Mouse (Mus musculus) lung, postnatal 0 days (tissue): ENCODE measurements around the gene Ntf5. TPM values are rescaled to one million over a fixed set of nuclear protein-coding genes. Genes with fewer than 3 reads are reported as not detected.

Source experiments
- ATAC-seq: fragments of 200-750 bp; cut with Nextera tagmentation; 2 replicates; pipeline ENCODE4 v1.8.0; 2017; ENCODE audit warnings: moderate library complexity
- DNase-seq: peaks from one replicate; pipeline ENCODE4 v3.0.0-alpha.2; 2016; ENCODE audit warnings: low spot score
- H3K27ac ChIP-seq: fragments of 300-500 bp; sonication (generic); 2 replicates; pipeline ENCODE4 v1.5.1; 2014; ENCODE audit warnings: antibody characterized with exemption, mild to moderate bottlenecking, low read length, mixed read lengths
- H3K27me3 ChIP-seq: fragments of 300-500 bp; sonication (generic); replicated peaks from 2 replicates; pipeline ENCODE4 v1.6.1; 2014; ENCODE audit warnings: low read length, mixed read lengths; ENCODE audit not compliant: insufficient read depth
- H3K36me3 ChIP-seq: fragments of 300-500 bp; sonication (generic); 2 replicates; pipeline ENCODE4 v1.6.1; 2014; ENCODE audit warnings: low read length, mixed read lengths; ENCODE audit not compliant: insufficient read depth
- H3K4me1 ChIP-seq: fragments of 300-500 bp; sonication (generic); 2 replicates; pipeline ENCODE4 v1.6.1; 2014; ENCODE audit warnings: antibody characterized with exemption, low read depth, low read length, mixed read lengths; ENCODE audit not compliant: insufficient read depth
- H3K4me2 ChIP-seq: fragments of 300-500 bp; sonication (generic); replicated peaks from 2 replicates; pipeline ENCODE4 v1.6.1; 2014; ENCODE audit warnings: low read depth, mild to moderate bottlenecking, low read length, moderate library complexity, mixed read lengths
- H3K4me3 ChIP-seq: fragments of 300-500 bp; sonication (generic); 2 replicates; pipeline ENCODE4 v1.5.1; 2014; ENCODE audit warnings: low read depth, low read length
- H3K9ac ChIP-seq: fragments of 300-500 bp; sonication (generic); replicated peaks from 2 replicates; pipeline ENCODE4 v1.6.1; 2014; ENCODE audit warnings: low read depth, mild to moderate bottlenecking
- H3K9me3 ChIP-seq: fragments of 300-500 bp; sonication (generic); 2 replicates; pipeline ENCODE4 v1.6.1; 2016; ENCODE audit warnings: low read length, mixed read lengths
- CTCF ChIP-seq: IDR thresholded peaks from 2 replicates; pipeline ENCODE4 v1.5.1; 2016; ENCODE audit warnings: antibody characterized with exemption, mild to moderate bottlenecking
- EP300 ChIP-seq: IDR thresholded peaks from 2 replicates; pipeline ENCODE4 v1.6.1; 2016; ENCODE audit warnings: antibody characterized with exemption, mild to moderate bottlenecking, control low read depth
- WGBS: fragments of 180-500 bp; shearing (Covaris S2); extraction: QIAGEN DNeasy Blood & Tissue Kit; methylation state at CpG from one replicate; pipeline ENCODE4 v1.1.7; 2014; 5-methylcytosine and 5-hydroxymethylcytosine counted together
- polyA plus RNA-seq: library from polyadenylated mRNA; unstranded; fragments of >200 nt; fragmentation: Nextera tagmentation; extraction: Ambion mirVana; gene quantifications from 2 replicates; pipeline ENCODE4 v1.2.1, GENCODE M21; 2015

Ntf5 gene
- polyA plus RNA-seq, 1 experiment from 2014 or later, result 7.1 TPM

- Histone ChIP-seq H3K9ac (no peak overlapping the region), H3K9me3 (no peaks in the 10 kb centered on the region), H3K4me1 (peaks cover 19% of the 10 kb centered on the region; the same call in 1 of the 2 replicates), H3K27ac (no peak overlapping the region), H3K36me3 (no peaks in the 10 kb centered on the region), H3K27me3 (peaks cover 17% of the 10 kb centered on the region), H3K4me2 (no peak overlapping the region), H3K4me3 (no peak overlapping the region)
- ATAC-seq, result no peak
- WGBS, result 79% methylated on average over 14 of the region's 15 CpGs
- TF ChIP-seq EP300 (no peak), CTCF (no peak)
- DNase-seq, result no peak
Measured at GRCm38 (mm10) chr7:45368178-45368577, 45.3 kb upstream of the Ntf5 start.

DNA sequence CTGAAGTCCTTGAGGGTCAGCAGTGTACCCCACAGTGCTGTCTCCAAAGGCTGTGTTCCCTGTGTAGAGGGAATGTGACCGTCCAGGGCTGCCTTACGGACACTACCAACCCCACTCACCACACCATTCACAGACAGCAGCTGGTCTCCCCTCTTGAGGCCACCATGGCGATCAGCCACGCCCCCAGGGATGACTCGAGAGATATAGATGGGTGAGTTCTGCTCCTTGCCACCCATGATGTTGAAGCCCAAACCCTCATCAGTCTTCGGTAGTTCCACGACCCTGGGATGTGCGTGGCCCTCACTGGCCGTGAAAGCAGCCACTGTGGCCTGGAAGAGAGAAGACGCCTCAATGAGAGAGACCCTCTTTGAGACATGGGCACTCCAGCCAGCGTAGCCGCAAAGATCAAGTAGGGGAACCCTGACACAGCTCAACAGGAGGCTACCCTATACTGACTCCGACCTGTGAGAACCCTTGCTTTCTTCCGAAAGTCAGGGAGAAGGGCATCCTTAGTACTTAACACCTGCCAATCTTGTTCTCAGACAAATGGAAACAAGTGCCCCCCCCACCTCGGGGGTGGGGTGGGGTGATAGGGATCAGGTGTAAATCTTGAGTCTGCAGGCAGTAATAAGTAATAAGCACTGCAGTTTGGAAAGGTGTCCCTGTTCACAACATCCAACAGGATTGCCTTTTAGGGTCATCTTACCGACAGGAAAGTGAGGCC lies 44.3 kb upstream of the Ntf5 start:
- TF ChIP-seq EP300 (no peak), CTCF (no peak)
- Histone ChIP-seq H3K27ac (no peak overlapping the region), H3K9me3 (no peaks in the 10 kb centered on the region), H3K27me3 (peaks cover 17% of the 10 kb centered on the region; the same call in 1 of the 2 replicates), H3K36me3 (no peaks in the 10 kb centered on the region), H3K4me2 (no peak overlapping the region), H3K9ac (no peak overlapping the region), H3K4me3 (no peak overlapping the region), H3K4me1 (peaks cover 19% of the 10 kb centered on the region; the same call in 1 of the 2 replicates)
- 68% methylated on average over 16 of the region's 16 CpGs for WGBS
- no peak for DNase-seq
- ATAC-seq, result no peak

- Histone ChIP-seq H3K36me3 (no peaks in the 10 kb centered on the region), H3K4me2 (peak overlapping the region; percentile 89), H3K27me3 (peaks cover 17% of the 10 kb centered on the region; the same call in 1 of the 2 replicates), H3K9me3 (no peaks in the 10 kb centered on the region), H3K9ac (no peak overlapping the region), H3K27ac (no peak overlapping the region), H3K4me3 (peak overlapping the region; percentile 46), H3K4me1 (peaks cover 19% of the 10 kb centered on the region; the same call in 1 of the 2 replicates)
- TF ChIP-seq EP300 (no peak), CTCF (no peak)
- no peak for ATAC-seq
- no peak for DNase-seq
- WGBS, result 8% methylated on average over 49 of the region's 52 CpGs
Measured at GRCm38 (mm10) chr7:45369836-45370474, 43.5 kb upstream of the Ntf5 start.

DNA sequence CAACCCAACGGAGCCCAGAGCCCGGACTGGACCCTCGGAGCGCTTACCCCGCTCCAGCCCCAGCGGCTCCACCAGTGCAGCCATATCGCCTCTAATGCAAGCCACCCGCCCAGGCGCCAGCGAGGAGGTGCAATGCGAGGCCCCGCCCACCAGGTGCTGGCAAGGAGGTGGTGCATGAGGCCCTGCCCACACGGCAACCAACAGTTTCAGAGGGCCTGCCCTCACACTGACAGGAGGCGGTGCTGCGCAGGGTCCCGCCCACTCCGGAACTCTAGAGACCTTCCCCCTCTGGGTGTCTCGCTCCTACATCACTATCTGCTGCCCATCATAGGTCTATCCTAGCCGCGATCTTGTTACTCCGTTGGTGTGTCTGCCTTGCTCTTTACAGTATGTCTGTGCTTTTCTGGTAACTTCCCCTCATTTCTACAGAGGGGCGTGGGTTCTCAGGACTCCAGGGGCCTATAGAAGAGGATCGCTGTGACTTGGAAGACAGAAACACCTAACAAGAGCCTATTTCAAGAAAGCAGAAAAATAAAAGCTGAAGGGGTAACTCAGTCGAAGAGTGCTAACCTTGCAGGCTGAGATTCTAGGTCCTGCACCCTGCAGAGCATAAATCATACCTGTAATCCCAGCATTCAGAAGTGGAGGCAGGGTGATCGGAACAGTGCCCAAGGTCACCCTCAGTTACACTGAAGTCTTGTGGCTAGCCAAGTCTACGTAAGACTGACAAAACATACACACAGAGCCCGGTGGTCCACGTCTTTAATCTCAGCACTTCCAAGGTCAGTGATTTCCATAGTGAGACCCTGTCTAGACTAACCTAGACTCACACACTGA lies 42.8 kb upstream of the Ntf5 start, which contains the start of gene Lin7b:
Gene Lin7b (minus strand): TSS at position 109 of the 837 bp plus-strand sequence.
- WGBS, result 12% methylated on average over 21 of the region's 28 CpGs
- H3K4me2 ChIP-seq, result peak within 1 kb of the TSS; percentile 89
- H3K4me3 ChIP-seq, result peak within 1 kb of the TSS; percentile 46
- peaks cover 14% of the 10 kb centered on the region; the same call in 1 of the 2 replicates for H3K27me3 ChIP-seq
- DNase-seq, result peak; percentile 90
- H3K4me1 ChIP-seq, result peaks cover 18% of the 10 kb centered on the region; the same call in 1 of the 2 replicates
- no peaks in the 10 kb centered on the region for H3K9me3 ChIP-seq
- TF ChIP-seq CTCF (peak; percentile 41), EP300 (no peak)
- H3K9ac ChIP-seq, result no peak within 1 kb of the TSS
- no peak within 1 kb of the TSS for H3K27ac ChIP-seq
- H3K36me3 ChIP-seq, result 0 out of 2 replicates have a peak, but pooled peaks cover 2% of the 10 kb centered on the region
- ATAC-seq, result peak; percentile 64

- peaks cover 18% of the 10 kb centered on the region for H3K36me3 ChIP-seq
- 75% methylated on average over 5 of the region's 5 CpGs for WGBS
- TF ChIP-seq EP300, result no peak
- TF ChIP-seq CTCF, result no peak
- ATAC-seq (no peak), DNase-seq (no peak)
- H3K9me3 ChIP-seq, result no peaks in the 10 kb centered on the region
- no peak overlapping the region for H3K9ac ChIP-seq
- no peak overlapping the region for H3K27ac ChIP-seq
- peaks cover 10% of the 10 kb centered on the region; the same call in 1 of the 2 replicates for H3K4me1 ChIP-seq
- no peak overlapping the region for H3K4me3 ChIP-seq
- H3K4me2 ChIP-seq, result no peak overlapping the region
- H3K27me3 ChIP-seq, result peaks cover 14% of the 10 kb centered on the region; the same call in 1 of the 2 replicates
Measured at GRCm38 (mm10) chr7:45372371-45372770, 41.1 kb upstream of the Ntf5 start.

GRCm38 (mm10) chr7:45374620-45375019 lies 38.9 kb upstream of the Ntf5 start:
- ATAC-seq (no peak), DNase-seq (no peak)
- WGBS, result 88% methylated on average over 8 of the region's 8 CpGs
- Histone ChIP-seq H3K27ac (no peak overlapping the region), H3K4me2 (no peak overlapping the region), H3K4me1 (peaks cover 4% of the 10 kb centered on the region; the same call in 1 of the 2 replicates), H3K9me3 (no peaks in the 10 kb centered on the region), H3K9ac (no peak overlapping the region), H3K4me3 (no peak overlapping the region), H3K27me3 (0 out of 2 replicates have a peak, but pooled peaks cover 4% of the 10 kb centered on the region), H3K36me3 (peaks cover 29% of the 10 kb centered on the region)
- no peak for TF ChIP-seq CTCF
- no peak for TF ChIP-seq EP300
